Mouse (Mus musculus): ENCODE results near the gene Sh3gl1.

Gene Sh3gl1

GRCm38 (mm10) chr17:56021161-56021910 lies 15.1 kb downstream of the Sh3gl1 start:
- no peak for DNase-seq (ENCODE audit: low spot score in 2 of 2)

GRCm38 (mm10) chr17:56020400-56021084 lies 15.9 kb downstream of the Sh3gl1 start:
- no peak for DNase-seq (ENCODE audit: low spot score in 2 of 2)

- DNase-seq (ENCODE audit: low spot score in 2 of 2) = peak in 1 of 2 experiments; percentile 74
Measured at GRCm38 (mm10) chr17:56018347-56019131, 17.9 kb downstream of the Sh3gl1 start.

GRCm38 (mm10) chr17:56017848-56018247 lies 18.6 kb downstream of the Sh3gl1 start:
- no peak for DNase-seq (ENCODE audit: low spot score in 2 of 2)

GRCm38 (mm10) chr17:56016793-56017785 lies 19.3 kb downstream of the Sh3gl1 start:
- DNase-seq (ENCODE audit: low spot score in 2 of 2) = no peak

GRCm38 (mm10) chr17:56016382-56016781 lies 20.1 kb downstream of the Sh3gl1 start:
- DNase-seq (ENCODE audit: low spot score in 2 of 2) = no peak

GRCm38 (mm10) chr17:56015293-56015692 lies 21.1 kb downstream of the Sh3gl1 start:
- DNase-seq (ENCODE audit: low spot score in 2 of 2) = no peak

GRCm38 (mm10) chr17:56011441-56011840 lies 25.0 kb downstream of the Sh3gl1 start:
- no peak for DNase-seq (ENCODE audit: low spot score in 2 of 2)

- peak; percentile 86 to 91 for DNase-seq (ENCODE audit: low spot score in 2 of 2)
Measured at GRCm38 (mm10) chr17:56010681-56011080, 25.8 kb downstream of the Sh3gl1 start.

GRCm38 (mm10) chr17:56010255-56010654 lies 26.2 kb downstream of the Sh3gl1 start:
- DNase-seq (ENCODE audit: low spot score in 2 of 2) = no peak

GRCm38 (mm10) chr17:56009962-56010240 lies 26.5 kb downstream of the Sh3gl1 start:
- DNase-seq (ENCODE audit: low spot score in 2 of 2) = no peak

- peak; percentile 81 to 90 for DNase-seq (ENCODE audit: low spot score in 2 of 2)
Measured at GRCm38 (mm10) chr17:56009088-56009961, 27.1 kb downstream of the Sh3gl1 start.

GRCm38 (mm10) chr17:56008356-56009087 lies 27.9 kb downstream of the Sh3gl1 start:
- peak; percentile 68 to 87 for DNase-seq (ENCODE audit: low spot score in 2 of 2)

- no peak for DNase-seq (ENCODE audit: low spot score in 2 of 2)
Measured at GRCm38 (mm10) chr17:56007444-56008355, 28.7 kb downstream of the Sh3gl1 start.

- DNase-seq (ENCODE audit: low spot score in 2 of 2) = no peak
Measured at GRCm38 (mm10) chr17:56006956-56007355, 29.5 kb downstream of the Sh3gl1 start.

- peak in 1 of 2 experiments; percentile 40 for DNase-seq (ENCODE audit: low spot score in 2 of 2)
Measured at GRCm38 (mm10) chr17:56005415-56006061, 30.9 kb downstream of the Sh3gl1 start, which contains the start of the genes Stap2 and Mpnd. Gene Stap2 (minus strand): TSS chr17:56005584. Gene Mpnd (plus strand): TSS chr17:56005711.

- DNase-seq (ENCODE audit: low spot score in 2 of 2) = no peak
Measured at GRCm38 (mm10) chr17:56003000-56003399, 33.4 kb downstream of the Sh3gl1 start.

Measured in spleen, postnatal 10 days (tissue).